In the genomic region with DNA sequence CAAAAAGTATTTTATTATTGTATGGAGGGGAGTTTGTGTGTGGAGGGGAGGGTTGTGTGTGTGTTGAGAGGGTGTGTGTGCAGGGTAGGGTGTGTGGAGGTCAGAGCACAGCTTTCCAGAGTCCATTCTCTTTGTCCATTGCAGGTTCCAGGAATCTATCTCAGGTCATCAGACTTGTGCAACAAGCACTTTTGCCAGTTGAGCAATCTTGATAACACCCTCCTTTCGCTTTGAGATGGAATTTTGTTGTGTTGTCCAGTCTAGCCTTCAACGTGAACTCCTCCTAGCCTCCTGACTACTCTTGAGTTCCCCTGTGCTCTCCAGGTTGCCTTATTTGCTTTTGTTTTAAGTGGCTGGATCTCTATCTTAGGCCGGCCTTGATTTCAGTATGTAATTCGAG, we compare ENCODE assay signal across 17 mouse cellular contexts.
"Had no signal": no experiment of that assay in that cellular context is flagged by ENCODE, and none has a peak within 500 bp of the region (broad histone marks: within the 10 kb centered on the region; RNA-seq: fewer than 3 reads in every experiment).

No protein-coding gene starts in this region.

- H3K36me3 ChIP-seq: midbrain, embryonic 15.5 days; neural tube, embryonic 12.5 days had no signal

- H3K4me2 ChIP-seq: intestine, embryonic 15.5 days; limb, embryonic 12.5 days; midbrain, embryonic 11.5 days; midbrain, embryonic 15.5 days; neural tube, embryonic 12.5 days had no signal

- ATAC-seq: intestine, embryonic 15.5 days; midbrain, embryonic 15.5 days had no signal

- H3K27me3 ChIP-seq: intestine, embryonic 15.5 days; limb, embryonic 12.5 days; megakaryocyte, embryonic 14.5 days; midbrain, embryonic 15.5 days; neural tube, embryonic 12.5 days had no signal

- H3K9ac ChIP-seq: intestine, embryonic 15.5 days; limb, embryonic 12.5 days; liver, embryonic 14.5 days; midbrain, embryonic 15.5 days; neural tube, embryonic 12.5 days had no signal

- H3K4me3 ChIP-seq: intestine, embryonic 15.5 days; layer of hippocampus, adult 2 months; limb, embryonic 12.5 days; megakaryocyte, embryonic 14.5 days; midbrain, embryonic 15.5 days; neural tube, embryonic 12.5 days had no signal

- H3K4me1 ChIP-seq: intestine, embryonic 15.5 days; limb, embryonic 12.5 days; midbrain, embryonic 15.5 days; neural tube, embryonic 12.5 days had no signal

- H3K27ac ChIP-seq: intestine, embryonic 15.5 days; layer of hippocampus, adult 2 months; limb, embryonic 12.5 days; liver, embryonic 14.5 days; macrophage; midbrain, embryonic 15.5 days; neural tube, embryonic 12.5 days had no signal

- H3K9me3 ChIP-seq: intestine, embryonic 15.5 days; limb, embryonic 12.5 days; midbrain, embryonic 15.5 days; neural tube, embryonic 12.5 days had no signal

- DNase-seq: kidney, adult 18-20 months; kidney, postnatal 10 days; kidney, postnatal 4 days; retina, postnatal 1 day; right cerebral cortex, postnatal 4 days; spleen, adult 18-20 months; thymus, adult 18-20 months; thymus, postnatal 14 days had no signal
